Mouse (Mus musculus): ENCODE data around the gene Lgals9. TPM values are rescaled to one million over a fixed set of nuclear protein-coding genes. Genes with fewer than 3 reads are reported as not detected.
A peak's percentile ranks its signal among the peaks of the same experiment; 100 is the strongest.

Gene Lgals9
- not detected in 2 replicates for polyA plus RNA-seq (2012; ENCODE audit: insufficient read depth, insufficient read length, low replicate concordance, missing spikeins)

DNA sequence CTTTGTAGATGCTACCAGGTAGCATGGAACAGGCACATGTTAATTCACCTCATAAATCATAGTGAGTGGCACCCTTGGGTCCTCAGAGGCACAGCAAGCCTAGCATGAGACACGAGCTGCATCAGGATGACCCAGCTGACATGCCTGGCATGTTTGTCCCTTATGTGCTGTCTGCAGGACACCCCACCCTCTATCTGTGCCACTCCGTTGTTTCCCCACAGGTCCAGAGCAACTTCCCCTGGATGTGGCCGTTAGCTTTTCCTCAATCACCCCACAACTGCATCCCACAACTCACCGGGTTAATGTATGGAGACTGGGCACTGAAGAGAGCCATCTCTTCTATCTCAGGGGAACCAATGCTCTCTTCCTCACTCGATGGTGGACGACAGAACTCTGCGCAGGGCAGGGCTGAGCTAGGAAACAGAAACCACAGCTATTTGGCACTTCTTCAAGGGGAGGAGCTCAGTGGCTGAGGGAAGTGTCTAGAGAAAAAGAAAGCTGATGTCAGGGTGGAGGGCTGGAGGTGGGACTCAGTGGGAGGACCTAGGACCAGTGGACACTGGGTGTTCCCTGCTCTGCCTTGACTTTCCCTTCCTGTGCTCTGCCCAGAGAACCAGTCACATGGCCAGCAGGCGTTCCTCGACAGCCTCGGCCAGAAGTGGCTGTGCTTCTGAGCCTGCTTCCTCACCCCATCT lies at the start of gene Lgals9:
Gene Lgals9 (minus strand): TSS at position 464 of the 695 bp plus-strand sequence.
- 67% methylated on average over 10 of the region's 10 CpGs for WGBS
- H3K4me3 ChIP-seq (ENCODE audit: insufficient read depth, low read depth, low read length): peak within 1 kb of the TSS; percentile 15

DNA sequence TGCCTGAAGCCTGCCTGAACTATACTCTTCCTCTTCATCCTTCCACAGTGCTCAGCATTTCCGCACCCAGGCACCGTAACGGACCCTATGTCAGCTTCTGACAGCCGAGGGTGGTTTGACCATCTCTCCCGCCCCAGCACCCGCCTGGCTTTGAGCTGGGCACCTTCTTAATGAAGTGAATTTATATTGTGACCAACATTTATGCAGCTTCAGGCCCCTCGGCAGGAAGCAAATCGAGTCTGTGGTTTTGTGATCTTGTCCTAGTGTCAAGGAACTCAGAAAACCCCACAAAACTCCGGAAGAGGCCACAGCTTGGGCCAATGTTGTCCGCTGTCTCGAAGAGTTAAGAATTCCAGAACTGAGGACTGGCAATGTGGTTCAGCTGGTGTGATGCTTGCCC lies 48.9 kb upstream of the Lgals9 start:
- Histone ChIP-seq H3K4me3 (ENCODE audit: insufficient read depth, low read depth, low read length) (no peak overlapping the region), H3K4me1 (ENCODE audit: control insufficient read depth, insufficient read depth, low read length) (peaks cover 13% of the 10 kb centered on the region), H3K27ac (ENCODE audit: insufficient read depth, low read depth, low read length) (no peak overlapping the region)
- TF ChIP-seq CTCF (IDR thresholded peaks at IDR 0.05; ENCODE audit: insufficient read depth, low read depth, low read length) (no peak), POLR2A (IDR thresholded peaks at IDR 0.05; ENCODE audit: insufficient read depth, low read depth, low read length) (no peak)
- WGBS: 90% methylated on average over 11 of the region's 11 CpGs

More for the DNA sequence above, at the start of gene Lgals9:
- Histone ChIP-seq H3K27ac (ENCODE audit: insufficient read depth, low read depth, low read length) (no peak within 1 kb of the TSS), H3K4me1 (ENCODE audit: control insufficient read depth, insufficient read depth, low read length) (no peaks in the 10 kb centered on the region)
- TF ChIP-seq CTCF (IDR thresholded peaks at IDR 0.05; ENCODE audit: insufficient read depth, low read depth, low read length): no peak
- no peak for TF ChIP-seq POLR2A (IDR thresholded peaks at IDR 0.05; ENCODE audit: insufficient read depth, low read depth, low read length)

DNA sequence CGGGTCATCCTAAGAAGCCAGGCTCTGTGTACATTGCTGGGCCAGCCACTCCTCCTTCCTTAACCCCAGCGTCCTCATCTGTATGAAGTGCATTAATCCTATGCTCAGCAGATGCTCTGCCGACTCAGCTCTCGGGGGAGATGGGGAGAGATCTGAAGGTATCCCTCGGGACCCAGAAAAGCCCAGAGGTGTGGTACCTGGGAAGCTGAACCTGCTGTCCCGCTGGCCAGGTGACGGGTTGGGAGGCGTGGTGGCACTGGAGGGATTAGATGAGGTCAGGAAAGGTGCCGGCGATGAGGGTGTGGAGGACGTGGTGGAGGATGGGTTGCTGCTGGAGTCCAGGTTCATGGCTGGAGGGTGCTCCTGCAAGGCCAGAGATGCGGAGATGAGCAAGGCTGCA lies 48.3 kb upstream of the Lgals9 start:
- H3K27ac ChIP-seq (ENCODE audit: insufficient read depth, low read depth, low read length): no peak overlapping the region
- peaks cover 13% of the 10 kb centered on the region for H3K4me1 ChIP-seq (ENCODE audit: control insufficient read depth, insufficient read depth, low read length)
- WGBS: 89% methylated on average over 12 of the region's 12 CpGs
- TF ChIP-seq POLR2A (IDR thresholded peaks at IDR 0.05; ENCODE audit: insufficient read depth, low read depth, low read length): no peak
- no peak for TF ChIP-seq CTCF (IDR thresholded peaks at IDR 0.05; ENCODE audit: insufficient read depth, low read depth, low read length)
- no peak overlapping the region for H3K4me3 ChIP-seq (ENCODE audit: insufficient read depth, low read depth, low read length)

DNA sequence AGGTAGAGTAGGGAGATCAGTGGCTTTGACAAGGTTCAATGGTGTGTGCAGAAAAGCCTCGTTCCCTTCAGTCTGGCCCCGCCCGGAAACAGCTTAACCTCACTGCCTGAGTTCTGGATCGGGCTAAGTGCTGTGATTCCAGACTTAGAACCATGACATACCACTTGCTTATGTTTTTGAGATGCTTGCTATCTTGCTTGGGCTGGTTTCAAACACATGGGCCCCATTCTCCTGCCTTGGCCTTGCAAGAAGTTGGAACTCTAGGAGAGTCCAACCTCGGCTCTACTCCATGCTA lies 46.7 kb upstream of the Lgals9 start:
- Histone ChIP-seq H3K4me1 (ENCODE audit: control insufficient read depth, insufficient read depth, low read length) (peaks cover 10% of the 10 kb centered on the region), H3K27ac (ENCODE audit: insufficient read depth, low read depth, low read length) (no peak overlapping the region), H3K4me3 (ENCODE audit: insufficient read depth, low read depth, low read length) (no peak overlapping the region)
- no peak for TF ChIP-seq CTCF (IDR thresholded peaks at IDR 0.05; ENCODE audit: insufficient read depth, low read depth, low read length)
- no peak for TF ChIP-seq POLR2A (IDR thresholded peaks at IDR 0.05; ENCODE audit: insufficient read depth, low read depth, low read length)
- 70% methylated on average over 5 of the region's 5 CpGs for WGBS

GRCm38 (mm10) chr11:79030570-79031451 lies 46.1 kb upstream of the Lgals9 start:
- 51% methylated on average over 19 of the region's 19 CpGs for WGBS
- H3K27ac ChIP-seq (ENCODE audit: insufficient read depth, low read depth, low read length): no peak overlapping the region

GRCm38 (mm10) chr11:79023751-79024150 lies 39.0 kb upstream of the Lgals9 start:
- Histone ChIP-seq H3K27ac (ENCODE audit: insufficient read depth, low read depth, low read length) (no peak overlapping the region), H3K4me1 (ENCODE audit: control insufficient read depth, insufficient read depth, low read length) (no peaks in the 10 kb centered on the region), H3K4me3 (ENCODE audit: insufficient read depth, low read depth, low read length) (peak overlapping the region; percentile 1; the same call in 1 of the 2 replicates)
- 84% methylated on average over 6 of the region's 6 CpGs for WGBS
- TF ChIP-seq CTCF (IDR thresholded peaks at IDR 0.05; ENCODE audit: insufficient read depth, low read depth, low read length): no peak
- TF ChIP-seq POLR2A (IDR thresholded peaks at IDR 0.05; ENCODE audit: insufficient read depth, low read depth, low read length): no peak

More at GRCm38 (mm10) chr11:79030570-79031451, 46.1 kb upstream of the Lgals9 start:
- no peak overlapping the region for H3K4me3 ChIP-seq (ENCODE audit: insufficient read depth, low read depth, low read length)
- TF ChIP-seq CTCF (IDR thresholded peaks at IDR 0.05; ENCODE audit: insufficient read depth, low read depth, low read length): peak; percentile 68
- TF ChIP-seq POLR2A (IDR thresholded peaks at IDR 0.05; ENCODE audit: insufficient read depth, low read depth, low read length): no peak
- H3K4me1 ChIP-seq (ENCODE audit: control insufficient read depth, insufficient read depth, low read length): peaks cover 7% of the 10 kb centered on the region

GRCm38 (mm10) chr11:79023342-79023741 lies 38.6 kb upstream of the Lgals9 start:
- peak overlapping the region; percentile 1; the same call in 1 of the 2 replicates for H3K4me3 ChIP-seq (ENCODE audit: insufficient read depth, low read depth, low read length)
- no peaks in the 10 kb centered on the region for H3K4me1 ChIP-seq (ENCODE audit: control insufficient read depth, insufficient read depth, low read length)
- H3K27ac ChIP-seq (ENCODE audit: insufficient read depth, low read depth, low read length): no peak overlapping the region
- WGBS: 62% methylated on average over 7 of the region's 7 CpGs
- no peak for TF ChIP-seq CTCF (IDR thresholded peaks at IDR 0.05; ENCODE audit: insufficient read depth, low read depth, low read length)
- no peak for TF ChIP-seq POLR2A (IDR thresholded peaks at IDR 0.05; ENCODE audit: insufficient read depth, low read depth, low read length)

DNA sequence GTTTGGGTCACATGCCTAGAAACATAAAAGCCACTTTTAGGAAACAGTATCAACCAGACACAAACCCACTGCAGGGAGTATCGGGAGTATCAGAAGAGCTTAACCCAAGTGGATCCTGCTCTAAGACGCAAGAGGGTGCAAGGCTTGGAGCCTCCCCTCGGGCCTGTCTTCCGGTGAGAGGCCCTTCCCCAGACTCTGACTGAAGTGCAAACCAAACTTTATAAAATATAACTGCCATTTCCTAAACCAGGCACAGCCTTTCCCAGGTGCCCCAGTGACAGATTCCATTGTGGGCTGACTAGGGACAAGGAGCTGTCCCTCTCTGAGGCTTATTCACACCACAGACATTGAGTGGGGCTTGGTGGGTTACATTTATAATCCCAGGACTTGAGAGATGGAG lies 38.1 kb upstream of the Lgals9 start:
- WGBS: 78% methylated on average over 4 of the region's 4 CpGs
- H3K4me3 ChIP-seq (ENCODE audit: insufficient read depth, low read depth, low read length): no peak overlapping the region
- H3K27ac ChIP-seq (ENCODE audit: insufficient read depth, low read depth, low read length): no peak overlapping the region
- no peaks in the 10 kb centered on the region for H3K4me1 ChIP-seq (ENCODE audit: control insufficient read depth, insufficient read depth, low read length)
- TF ChIP-seq POLR2A (IDR thresholded peaks at IDR 0.05; ENCODE audit: insufficient read depth, low read depth, low read length) (no peak), CTCF (IDR thresholded peaks at IDR 0.05; ENCODE audit: insufficient read depth, low read depth, low read length) (no peak)

GRCm38 (mm10) chr11:79020535-79021045 lies 35.8 kb upstream of the Lgals9 start:
- no peak overlapping the region for H3K4me3 ChIP-seq (ENCODE audit: insufficient read depth, low read depth, low read length)
- TF ChIP-seq POLR2A (IDR thresholded peaks at IDR 0.05; ENCODE audit: insufficient read depth, low read depth, low read length): no peak
- TF ChIP-seq CTCF (IDR thresholded peaks at IDR 0.05; ENCODE audit: insufficient read depth, low read depth, low read length): no peak
- H3K27ac ChIP-seq (ENCODE audit: insufficient read depth, low read depth, low read length): no peak overlapping the region
- WGBS: 88% methylated on average over 21 of the region's 21 CpGs
- H3K4me1 ChIP-seq (ENCODE audit: control insufficient read depth, insufficient read depth, low read length): peaks cover 7% of the 10 kb centered on the region

Data from olfactory bulb, adult 2 months (tissue).